Mouse (Mus musculus) megakaryocyte, embryonic 14.5 days (primary cell): ENCODE data around the gene Sbk1.

Experiments
- FLI1 ChIP-seq: IDR thresholded peaks from 2 replicates; pipeline ENCODE4 v1.6.1; 2012; ENCODE audit warnings: low read length, inconsistent platforms, mixed read lengths
- GATA1 ChIP-seq: IDR thresholded peaks from 3 replicates; pipeline ENCODE4 v1.6.1; 2012; ENCODE audit warnings: mixed read lengths, low read length, inconsistent platforms, borderline replicate concordance

DNA sequence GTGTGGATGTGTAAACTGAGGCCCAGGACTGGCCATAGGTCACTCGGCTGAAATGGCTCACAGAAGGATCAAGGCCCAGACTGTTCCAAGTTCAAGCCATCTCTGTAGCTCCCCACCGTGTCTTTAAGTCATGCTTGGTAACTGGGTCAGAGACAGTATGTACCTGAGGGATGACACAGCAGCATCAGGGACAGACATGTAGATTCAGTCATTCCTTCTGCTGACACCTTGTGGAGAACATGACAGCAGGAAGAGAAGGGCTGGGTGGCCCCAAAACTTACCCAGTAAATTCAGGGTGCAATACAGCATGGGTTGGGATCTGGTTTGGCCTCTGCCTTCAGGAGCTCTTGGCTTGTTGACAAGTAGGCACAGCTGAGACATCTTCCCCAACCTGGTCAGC, 13.9 kb downstream of the Sbk1 start:
- TF ChIP-seq GATA1, result no peak
- TF ChIP-seq FLI1, result no peak
